Mouse (Mus musculus) liver, embryonic 14.5 days (tissue): Measurements from ENCODE around the gene Lhb.

Experiments
- CTCF ChIP-seq: IDR thresholded peaks from 2 replicates; pipeline ENCODE4 v1.5.1; 2016; ENCODE audit warnings: antibody characterized with exemption, low read depth, control low read depth
- EP300 ChIP-seq: IDR thresholded peaks from 2 replicates; pipeline ENCODE4 v1.6.1; 2016; ENCODE audit warnings: antibody characterized with exemption, low read depth

DNA sequence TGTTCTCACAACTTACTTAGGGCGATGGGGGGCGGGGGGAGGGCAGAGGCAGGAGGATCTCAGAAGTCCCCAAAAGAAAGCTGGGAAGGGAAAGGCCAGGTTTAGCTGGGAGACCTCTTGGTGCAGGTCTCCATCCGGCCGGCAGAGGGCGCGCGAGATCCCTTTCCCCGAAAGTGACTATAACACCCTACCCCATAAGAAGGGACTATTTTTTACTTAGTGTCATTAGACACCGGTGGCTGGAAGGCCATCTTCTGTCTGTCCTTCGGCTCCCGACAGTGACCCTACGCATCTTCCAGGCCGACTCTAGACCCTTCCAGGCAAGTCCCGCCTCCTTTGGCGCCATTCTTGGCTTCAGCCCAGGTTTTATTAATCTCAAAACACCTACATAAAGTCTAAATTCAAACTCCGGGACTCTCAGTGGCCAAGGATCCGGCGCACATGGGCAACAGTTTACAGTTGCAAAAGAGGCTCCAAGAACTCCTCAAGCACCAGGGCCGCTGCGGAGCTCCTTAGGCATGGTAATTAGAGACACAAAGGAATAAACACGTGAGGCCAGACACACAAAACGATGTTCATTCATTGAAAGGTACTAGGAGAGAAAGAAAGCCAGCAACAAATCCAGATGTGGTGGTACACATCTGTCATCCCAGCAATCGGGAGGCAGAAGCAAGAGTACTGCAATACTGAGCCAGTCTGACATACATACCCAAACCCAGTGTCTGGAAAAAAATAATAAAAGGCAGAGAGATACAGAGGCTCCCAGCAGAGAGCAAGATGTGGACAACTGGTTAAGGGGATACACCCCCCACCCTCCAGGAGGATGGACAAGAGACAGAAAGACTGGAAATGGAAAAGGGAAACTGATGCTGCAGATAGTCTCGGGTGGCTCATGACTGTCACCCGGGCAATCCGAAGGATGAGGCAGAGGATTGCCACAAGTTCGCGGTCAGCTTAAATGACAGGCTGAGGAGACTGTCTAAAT is 15.2 kb upstream of the Lhb start, which contains the start of gene Kcna7:
- TF ChIP-seq EP300 (no peak), CTCF (peak; percentile 96)
